Mouse (Mus musculus) T-helper 17 cell (primary cell): ENCODE results near the gene Pfdn6.

Experiments used
- in situ Hi-C, 2 experiments: fragments of 300-600 bp; cut with MboI, MseI; formaldehyde crosslinking; loops; 1 replicate in 1 of 2; 2 replicates in 1 of 2; pipeline ENCODE4 v1.15.1; 2025; ENCODE audit warnings: high pct_unique_total_duplicates in 2 of 2

The Pfdn6 gene

GRCm38 (mm10) chr17:33916847-33917655 lies 23.1 kb downstream of the Pfdn6 start:
- in situ Hi-C loops: loop anchor here in 1 of 2 experiments (10.0 to 25.0 kb wide), 2 partner anchors 278 to 920 kb away; partner anchors contain the start of genes Dxo, Psmb8 and Stk19

- in situ Hi-C loops: loop anchor here in 1 of 2 experiments (10.0 to 25.0 kb wide), 2 partner anchors 279 to 921 kb away; partner anchors contain the start of genes Dxo, Psmb8 and Stk19
Observed at GRCm38 (mm10) chr17:33916294-33916693, 23.8 kb downstream of the Pfdn6 start.

GRCm38 (mm10) chr17:33915671-33916250 lies 24.4 kb downstream of the Pfdn6 start, which contains the start of the genes Tapbp and Zbtb22:
Tapbp (plus strand) TSS chr17:33915899.
Zbtb22 (plus strand) TSS chr17:33915904.
- in situ Hi-C loops: loop anchor here in 1 of 2 experiments (10.0 to 25.0 kb wide), 2 partner anchors 279 to 922 kb away; partner anchors contain the start of genes Dxo, Psmb8 and Stk19

GRCm38 (mm10) chr17:33914969-33915391 lies 25.2 kb downstream of the Pfdn6 start:
- in situ Hi-C loops: loop anchor here in 1 of 2 experiments (10.0 to 25.0 kb wide), 2 partner anchors 280 to 922 kb away; partner anchors contain the start of genes Dxo, Psmb8 and Stk19

- in situ Hi-C loops: loop anchor here in 1 of 2 experiments (10.0 to 25.0 kb wide), 2 partner anchors 281 to 923 kb away; partner anchors contain the start of genes Dxo, Psmb8 and Stk19
Observed at GRCm38 (mm10) chr17:33913905-33914304, 26.2 kb downstream of the Pfdn6 start.

GRCm38 (mm10) chr17:33913264-33913663 lies 26.9 kb downstream of the Pfdn6 start:
- in situ Hi-C loops: loop anchor here in 1 of 2 experiments (10.0 to 25.0 kb wide), 2 partner anchors 282 to 924 kb away; partner anchors contain the start of genes Dxo, Psmb8 and Stk19

GRCm38 (mm10) chr17:33911813-33912414 lies 28.2 kb downstream of the Pfdn6 start:
- in situ Hi-C loops: loop anchor here in 1 of 2 experiments (10.0 to 25.0 kb wide), 2 partner anchors 283 to 925 kb away; partner anchors contain the start of genes Dxo, Psmb8 and Stk19

- in situ Hi-C loops: loop anchor here in 1 of 2 experiments (10.0 to 25.0 kb wide), 2 partner anchors 284 to 926 kb away; partner anchors contain the start of genes Dxo, Psmb8 and Stk19
Observed at GRCm38 (mm10) chr17:33911052-33911812, 28.9 kb downstream of the Pfdn6 start.

- in situ Hi-C loops: loop anchor here in 1 of 2 experiments (10.0 to 25.0 kb wide), 2 partner anchors 284 to 927 kb away; partner anchors contain the start of genes Dxo, Psmb8 and Stk19
Observed at GRCm38 (mm10) chr17:33910346-33911051, 29.6 kb downstream of the Pfdn6 start.

GRCm38 (mm10) chr17:33909869-33910250 lies 30.3 kb downstream of the Pfdn6 start:
- in situ Hi-C loops: loop anchor here in 1 of 2 experiments (10.0 to 25.0 kb wide), 2 partner anchors 285 to 927 kb away; partner anchors contain the start of genes Dxo, Psmb8 and Stk19

- in situ Hi-C loops: loop anchor here in 1 of 2 experiments (25.0 kb wide), 1 partner anchor 928 kb away; the partner anchor contains the start of genes Dxo and Stk19
Observed at GRCm38 (mm10) chr17:33909077-33909868, 30.9 kb downstream of the Pfdn6 start, which contains the start of gene Daxx. Daxx (plus strand) TSS chr17:33909414.

GRCm38 (mm10) chr17:33908331-33909076 lies 31.6 kb downstream of the Pfdn6 start:
- in situ Hi-C loops: loop anchor here in 1 of 2 experiments (25.0 kb wide), 1 partner anchor 929 kb away; the partner anchor contains the start of genes Dxo and Stk19

- in situ Hi-C loops: loop anchor here in 1 of 2 experiments (25.0 kb wide), 1 partner anchor 932 kb away; the partner anchor contains the start of genes Dxo and Stk19
Observed at GRCm38 (mm10) chr17:33904835-33905234, 35.3 kb downstream of the Pfdn6 start, which contains the start of gene Platr17. Platr17 (plus strand) TSS chr17:33905135.

- in situ Hi-C loops: loop anchor here in 1 of 2 experiments (25.0 kb wide), 1 partner anchor 933 kb away; the partner anchor contains the start of genes Dxo and Stk19
Observed at GRCm38 (mm10) chr17:33903911-33904651, 36.1 kb downstream of the Pfdn6 start.

- in situ Hi-C loops: loop anchor here in 1 of 2 experiments (25.0 kb wide), 1 partner anchor 935 kb away; the partner anchor contains the start of genes Dxo and Stk19
Observed at GRCm38 (mm10) chr17:33902491-33902890, 37.7 kb downstream of the Pfdn6 start.

- in situ Hi-C loops: loop anchor here in 1 of 2 experiments (25.0 kb wide), 1 partner anchor 935 kb away; the partner anchor contains the start of genes Dxo and Stk19
Observed at GRCm38 (mm10) chr17:33902079-33902478, 38.1 kb downstream of the Pfdn6 start.
